Mouse (Mus musculus) testis, postnatal 14 days (tissue): ENCODE measurements at regions not wholly inside any gene's neighbourhood (a gene's known extent, or its start where the extent isn't known, plus 50 kb on each side); places are given as distances from the start of the nearest gene placed in this dataset.
"Not testable (repeated sequence)": the region's sequence is repeated elsewhere in the genome, so short reads cannot be mapped to it uniquely, and the experiment has no call there.

ENCODE experiments used
- DNase-seq: peaks from one replicate; pipeline ENCODE4 v3.0.0; 2021; ENCODE audit warnings: low spot score

DNA sequence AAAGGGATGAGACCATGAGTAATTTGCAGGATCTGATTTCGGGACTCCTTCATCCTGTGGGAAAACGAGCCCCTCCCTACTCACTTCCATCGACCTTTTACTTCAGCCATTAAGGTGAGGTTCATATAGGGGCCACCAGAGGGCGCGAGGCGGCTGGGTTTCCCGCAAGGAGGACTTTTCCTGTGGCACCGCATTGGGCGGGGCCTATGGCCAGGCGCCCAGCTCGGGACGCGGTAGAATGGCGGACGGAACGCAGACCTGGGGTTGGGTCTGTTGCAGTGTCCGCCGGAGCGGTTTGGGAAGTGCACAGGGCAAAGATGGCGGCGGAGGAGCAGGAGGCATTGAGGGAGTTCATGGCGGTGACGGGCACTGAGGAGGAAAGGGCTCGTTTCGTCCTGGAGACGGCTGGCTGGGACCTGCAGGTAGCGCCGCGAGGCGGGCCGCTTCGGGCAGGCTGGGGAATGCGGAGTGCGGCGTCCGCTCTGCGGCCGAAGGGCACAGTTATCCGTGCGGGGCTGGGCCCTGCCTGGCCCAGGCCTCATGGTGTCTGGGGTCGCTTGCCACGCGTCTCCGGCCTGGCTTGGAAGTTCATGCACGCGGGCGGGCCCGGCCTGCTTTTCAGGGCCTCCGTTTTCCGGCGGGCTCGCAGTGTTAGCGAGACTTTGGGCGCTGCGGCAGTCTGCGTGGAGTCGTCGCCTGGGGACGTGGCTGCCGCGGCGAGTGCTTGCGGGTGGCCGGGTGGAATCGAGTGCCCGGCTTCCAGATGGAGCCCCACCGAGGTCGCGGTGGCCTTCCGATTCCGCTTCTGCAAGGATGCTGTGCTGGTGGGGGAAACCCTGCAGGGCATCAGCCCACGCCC lies 219.1 kb downstream of the Gm31371 start:
- peak; percentile 91 for DNase-seq

- not testable (repeated sequence) for DNase-seq
Measured at GRCm38 (mm10) chr8:20123545-20123944, 220.4 kb downstream of the Gm31371 start.

- not testable (repeated sequence) for DNase-seq
Measured at GRCm38 (mm10) chr8:20135626-20136025, 227.4 kb downstream of the Gm15319 start.

- DNase-seq = not testable (repeated sequence)
Measured at GRCm38 (mm10) chr8:20145436-20145835, 217.6 kb downstream of the Gm15319 start.

DNA sequence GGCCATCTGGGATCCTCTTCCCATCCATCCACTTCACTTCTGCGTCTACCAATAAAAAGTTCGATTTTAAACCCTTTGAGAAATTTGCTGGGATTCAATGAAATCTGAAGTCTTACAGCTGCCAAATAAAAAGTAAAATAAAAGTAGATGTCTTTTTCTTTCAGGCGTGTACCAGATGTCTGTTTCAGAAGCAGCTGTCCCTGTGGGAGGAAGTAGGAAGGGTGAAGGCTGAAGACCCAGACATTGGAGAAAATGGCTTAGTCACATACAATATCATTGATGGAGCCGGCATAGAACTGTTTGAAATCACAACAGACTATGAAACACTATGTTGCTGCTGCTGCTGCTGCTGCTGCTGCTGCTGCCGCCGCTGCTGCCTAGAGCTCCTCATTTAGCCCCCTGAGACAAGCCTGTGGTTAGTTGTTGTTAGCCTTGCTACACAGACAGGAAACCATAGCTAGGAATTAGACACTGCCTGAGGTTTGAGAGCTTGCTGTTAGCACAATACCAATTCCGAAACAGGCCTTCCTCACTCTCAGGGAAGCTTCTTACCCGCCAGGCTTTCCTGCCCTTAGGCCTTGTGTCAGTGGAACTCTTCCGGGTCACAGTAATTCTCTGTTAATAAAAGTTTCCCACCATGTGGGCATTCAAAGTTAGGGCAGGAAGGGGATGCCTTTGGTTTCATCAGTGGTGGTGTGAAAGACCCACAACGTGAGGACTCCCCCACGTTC lies 211.5 kb downstream of the Gm15319 start:
- DNase-seq = not testable (repeated sequence)

DNA sequence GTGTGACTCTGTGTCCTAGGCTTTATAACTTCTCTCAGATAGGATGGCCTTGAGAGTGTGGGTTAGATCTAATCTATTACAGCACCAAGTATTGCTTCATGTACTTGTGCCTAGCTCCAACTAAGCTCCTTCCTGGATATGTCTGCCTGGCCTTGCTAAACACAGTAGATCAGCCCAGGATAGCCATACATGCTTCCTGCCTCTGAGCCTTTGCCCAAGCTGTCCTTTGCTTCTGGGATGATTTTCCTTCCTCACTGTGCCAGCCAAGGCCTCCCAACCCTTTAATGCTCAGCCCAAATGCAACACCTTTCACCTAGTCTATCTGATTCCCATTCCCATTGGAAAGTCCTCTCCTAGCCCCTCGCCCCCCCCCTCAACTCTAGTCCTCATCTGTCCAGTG lies 208.9 kb downstream of the Gm15319 start:
- DNase-seq = not testable (repeated sequence)
